Mouse (Mus musculus): Measurements from ENCODE around the gene Cdk6.

DNA sequence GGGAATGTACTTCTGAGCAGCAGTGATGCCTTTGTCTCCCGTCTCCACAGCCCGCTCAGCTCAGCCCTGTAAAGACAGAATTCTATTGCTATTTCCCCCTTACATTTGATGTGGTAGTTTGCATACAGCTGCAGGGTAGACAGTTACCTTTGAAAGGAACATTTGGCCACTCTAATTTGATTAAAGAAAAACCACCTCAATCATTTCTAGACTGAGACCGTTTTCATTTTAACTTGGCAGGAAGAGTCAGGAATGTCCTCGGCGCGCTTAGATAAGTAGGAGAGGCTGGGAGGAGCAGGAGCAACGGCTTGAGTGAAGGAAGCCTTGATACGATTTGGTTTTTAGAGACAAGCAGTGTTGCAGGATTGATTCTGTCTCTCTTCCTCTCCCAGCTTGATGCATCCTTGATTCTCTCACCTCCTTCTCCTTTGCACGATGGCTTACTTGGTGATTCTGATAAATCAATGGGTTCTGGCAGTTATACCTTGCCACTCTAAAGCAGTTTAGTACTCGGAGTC is 15.0 kb downstream of the Cdk6 start:
- TF ChIP-seq CTCF (IDR thresholded peaks at IDR 0.05; ENCODE audit: insufficient read depth, low read length) = no peak
- TF ChIP-seq POLR2A (IDR thresholded peaks at IDR 0.05; ENCODE audit: borderline replicate concordance, extremely low read depth, low read depth, low read length) = no peak
